Mouse (Mus musculus): ENCODE data around the gene Msln. TPM values are rescaled to one million over a fixed set of nuclear protein-coding genes. Genes with fewer than 3 reads are reported as not detected.

Gene Msln
- polyA plus RNA-seq, 1 experiment from 2014 or later = 20.5 TPM

Small RNAs within 50 kb of the gene (microRNA-seq; reads per million reads assigned to microRNA genes)
- gene Gm25083 (not detected), gene Mir6966 (1.2 reads per million)

Other genes with a start within 250 kb of the Msln start
- gene Sox8, start 183.7 kb downstream of the Msln start, polyA plus RNA-seq (2016; fragmentation: Nextera tagmentation; extraction: Ambion mirVana) = 1.6 and 1.9 TPM in 2 replicates
- gene Lmf1, start 175.3 kb downstream of the Msln start, polyA plus RNA-seq (2016; fragmentation: Nextera tagmentation; extraction: Ambion mirVana) = 34.6 and 35.3 TPM in 2 replicates
- 1.5 and 4.9 TPM in 2 replicates for gene Gng13, start 37.2 kb downstream of the Msln start, polyA plus RNA-seq (2016; fragmentation: Nextera tagmentation; extraction: Ambion mirVana)
- gene Chtf18, start 27.0 kb downstream of the Msln start, polyA plus RNA-seq (2016; fragmentation: Nextera tagmentation; extraction: Ambion mirVana) = 22.4 and 23.0 TPM in 2 replicates
- gene Rpusd1, start 26.7 kb downstream of the Msln start, polyA plus RNA-seq (2016; fragmentation: Nextera tagmentation; extraction: Ambion mirVana) = 11.3 and 12.5 TPM in 2 replicates
- not detected in 2 replicates for gene Mslnl, start 18.3 kb downstream of the Msln start, polyA plus RNA-seq (2016; fragmentation: Nextera tagmentation; extraction: Ambion mirVana)
- gene Narfl, start 19.4 kb upstream of the Msln start, polyA plus RNA-seq (2016; fragmentation: Nextera tagmentation; extraction: Ambion mirVana) = 30.5 and 31.8 TPM in 2 replicates
- gene Haghl, start 31.3 kb upstream of the Msln start, polyA plus RNA-seq (2016; fragmentation: Nextera tagmentation; extraction: Ambion mirVana) = 50.5 and 53.2 TPM in 2 replicates
- gene Ccdc78, start 32.2 kb upstream of the Msln start, polyA plus RNA-seq (2016; fragmentation: Nextera tagmentation; extraction: Ambion mirVana) = 0.37 and 0.41 TPM in 2 replicates
- 67.3 and 68.2 TPM in 2 replicates for gene Fam173a, start 38.5 kb upstream of the Msln start, polyA plus RNA-seq (2016; fragmentation: Nextera tagmentation; extraction: Ambion mirVana)
- 0.32 and 0.61 TPM in 2 replicates for gene AC134908.4, start 41.3 kb upstream of the Msln start, polyA plus RNA-seq (2016; fragmentation: Nextera tagmentation; extraction: Ambion mirVana)
- 28.9 and 30.9 TPM in 2 replicates for gene Metrn, start 42.8 kb upstream of the Msln start, polyA plus RNA-seq (2016; fragmentation: Nextera tagmentation; extraction: Ambion mirVana)
- 1.4 and 1.6 TPM in 2 replicates for gene Fbxl16, start 54.7 kb upstream of the Msln start, polyA plus RNA-seq (2016; fragmentation: Nextera tagmentation; extraction: Ambion mirVana)
- 15.5 and 17.0 TPM in 2 replicates for gene Wdr24, start 69.2 kb upstream of the Msln start, polyA plus RNA-seq (2016; fragmentation: Nextera tagmentation; extraction: Ambion mirVana)
- gene Jmjd8, start 74.5 kb upstream of the Msln start, polyA plus RNA-seq (2016; fragmentation: Nextera tagmentation; extraction: Ambion mirVana) = 38.1 and 41.8 TPM in 2 replicates
- gene Stub1, start 79.0 kb upstream of the Msln start, polyA plus RNA-seq (2016; fragmentation: Nextera tagmentation; extraction: Ambion mirVana) = 271 and 272 TPM in 2 replicates
- gene Rhbdl1, start 82.9 kb upstream of the Msln start, polyA plus RNA-seq (2016; fragmentation: Nextera tagmentation; extraction: Ambion mirVana) = 1.6 and 2.4 TPM in 2 replicates
- gene Gm20683, start 87.4 kb upstream of the Msln start, polyA plus RNA-seq (2016; fragmentation: Nextera tagmentation; extraction: Ambion mirVana) = 1.3 and 1.6 TPM in 2 replicates
- gene Rhot2, start 90.5 kb upstream of the Msln start, polyA plus RNA-seq (2016; fragmentation: Nextera tagmentation; extraction: Ambion mirVana) = 24.0 and 24.9 TPM in 2 replicates
- 18.4 and 20.1 TPM in 2 replicates for gene Wdr90, start 107.1 kb upstream of the Msln start, polyA plus RNA-seq (2016; fragmentation: Nextera tagmentation; extraction: Ambion mirVana)
- 160 and 161 TPM in 2 replicates for gene Mcrip2, start 114.4 kb upstream of the Msln start, polyA plus RNA-seq (2016; fragmentation: Nextera tagmentation; extraction: Ambion mirVana)
- gene Mettl26, start 120.7 kb upstream of the Msln start, polyA plus RNA-seq (2016; fragmentation: Nextera tagmentation; extraction: Ambion mirVana) = 31.3 and 36.1 TPM in 2 replicates
- 0.19 and 0.40 TPM in 2 replicates for gene Wfikkn1, start 126.5 kb upstream of the Msln start, polyA plus RNA-seq (2016; fragmentation: Nextera tagmentation; extraction: Ambion mirVana)
- 17.1 and 18.1 TPM in 2 replicates for gene Rab40c, start 165.3 kb upstream of the Msln start, polyA plus RNA-seq (2016; fragmentation: Nextera tagmentation; extraction: Ambion mirVana)
- 69.8 and 72.1 TPM in 2 replicates for gene Pigq, start 190.6 kb upstream of the Msln start, polyA plus RNA-seq (2016; fragmentation: Nextera tagmentation; extraction: Ambion mirVana)
- gene Nhlrc4, start 190.6 kb upstream of the Msln start, polyA plus RNA-seq (2016; fragmentation: Nextera tagmentation; extraction: Ambion mirVana) = 0.36 and 1.2 TPM in 2 replicates
- 0.08 and 0.17 TPM in 2 replicates for gene A930017K11Rik, start 198.2 kb upstream of the Msln start, polyA plus RNA-seq (2016; fragmentation: Nextera tagmentation; extraction: Ambion mirVana)
- gene Capn15, start 231.4 kb upstream of the Msln start, polyA plus RNA-seq (2016; fragmentation: Nextera tagmentation; extraction: Ambion mirVana) = 16.9 and 18.0 TPM in 2 replicates

Data from heart, embryonic 12.5 days (tissue).